Mouse (Mus musculus): ENCODE data around the gene Krt78. TPM values are rescaled to one million over a fixed set of nuclear protein-coding genes. Genes with fewer than 3 reads are reported as not detected.
"Not testable (repeated sequence)": the region's sequence is repeated elsewhere in the genome, so short reads cannot be mapped to it uniquely, and the experiment has no call there.

Gene Krt78
- total RNA-seq (2021), result under 1 TPM in 1 of 2 experiments, not detected in 1; 0.09 TPM

DNA sequence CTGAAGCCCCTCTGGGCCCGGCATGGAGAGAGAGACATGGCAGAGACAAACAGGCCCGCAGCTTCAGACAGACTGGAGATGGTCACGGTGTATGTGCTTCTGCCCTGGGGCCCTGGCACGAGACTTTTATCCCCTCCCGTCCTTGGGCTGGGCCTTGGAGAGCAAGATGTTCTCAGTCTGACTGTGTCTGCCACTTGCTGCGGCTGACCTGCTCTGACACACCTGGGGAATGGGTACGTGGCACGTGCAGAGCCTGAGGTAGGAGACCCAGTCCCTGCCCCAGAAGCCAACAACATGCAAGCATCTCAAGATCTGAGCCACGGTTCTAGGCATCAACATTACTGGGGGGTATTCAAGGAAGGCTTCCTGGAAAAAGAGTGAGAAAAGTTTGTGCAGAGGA lies at the start of gene Krt78:
Krt78 (minus strand) TSS at position 101 of the 400 bp plus-strand sequence.
- intact Hi-C loops (cut with DNase I), result no loop called here

DNA sequence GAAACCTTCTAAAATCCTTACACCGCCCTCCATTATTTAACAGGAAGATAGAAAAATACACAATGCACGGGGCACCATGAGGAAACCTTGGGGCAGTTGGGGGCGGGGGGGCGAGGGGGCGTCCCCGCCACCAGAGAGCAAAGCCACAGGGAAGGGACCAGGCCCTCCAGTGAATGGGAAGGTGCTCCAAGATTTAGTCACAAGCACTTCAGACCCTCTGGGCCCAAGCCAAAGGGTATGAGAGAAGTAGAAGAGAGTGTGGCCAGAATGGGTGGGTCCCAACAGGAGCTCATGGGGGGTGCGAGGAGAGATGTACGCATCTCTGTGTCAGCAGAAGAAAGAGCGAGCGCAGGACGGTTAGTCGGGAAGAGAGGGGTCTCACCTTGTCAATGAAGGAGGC lies 49.4 kb upstream of the Krt78 start:
- intact Hi-C loops (cut with DNase I), result no loop called here
- no peak for DNase-seq (ENCODE audit: extremely low spot score in 1 of 2, low spot score in 2 of 2)

More for the DNA sequence above, at the start of gene Krt78:
- DNase-seq (ENCODE audit: extremely low spot score in 1 of 2, low spot score in 2 of 2), result no peak

DNA sequence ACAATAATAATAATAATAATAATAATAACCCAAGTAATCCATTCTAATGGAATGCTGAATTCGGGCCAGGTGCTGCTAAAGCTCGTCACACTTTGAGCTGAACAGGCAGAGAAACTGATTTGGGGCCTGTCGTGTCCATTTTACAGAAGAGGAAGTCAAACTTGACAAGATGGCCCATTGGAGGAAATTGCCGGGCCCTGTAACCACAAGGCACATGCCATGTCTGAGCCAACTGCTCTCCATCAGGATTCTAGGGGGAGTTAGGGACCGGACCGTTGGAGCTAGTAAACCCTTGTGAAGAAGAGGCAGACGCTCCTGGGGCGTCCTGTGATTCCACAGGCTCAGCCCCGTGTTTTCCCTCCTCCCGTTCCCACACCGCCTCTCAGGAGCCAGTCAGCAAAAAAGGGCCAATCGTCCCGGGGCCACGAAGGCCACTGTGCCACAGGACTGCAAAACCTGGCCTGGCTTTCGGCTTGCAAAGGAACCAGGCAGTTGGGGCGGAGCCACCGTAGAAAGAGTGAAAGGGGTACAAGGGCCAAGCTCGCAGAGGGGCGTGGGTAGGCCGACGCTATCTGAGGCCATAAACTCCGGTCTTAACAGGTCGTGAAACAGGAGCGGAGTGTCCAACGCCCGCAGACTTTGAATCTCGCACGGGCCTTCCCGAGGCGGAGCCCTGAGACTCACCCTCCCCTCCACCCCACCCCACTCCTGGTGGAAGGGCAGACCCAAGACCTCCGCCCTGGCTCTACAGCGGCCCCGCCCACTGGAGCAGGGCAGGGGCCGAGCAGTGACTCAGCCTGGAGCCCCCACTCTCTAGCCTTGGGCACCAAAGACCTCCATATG lies 48.8 kb upstream of the Krt78 start:
- intact Hi-C loops (cut with DNase I), result no loop called here
- peak in 1 of 2 experiments; percentile 47 for DNase-seq (ENCODE audit: extremely low spot score in 1 of 2, low spot score in 2 of 2)

DNA sequence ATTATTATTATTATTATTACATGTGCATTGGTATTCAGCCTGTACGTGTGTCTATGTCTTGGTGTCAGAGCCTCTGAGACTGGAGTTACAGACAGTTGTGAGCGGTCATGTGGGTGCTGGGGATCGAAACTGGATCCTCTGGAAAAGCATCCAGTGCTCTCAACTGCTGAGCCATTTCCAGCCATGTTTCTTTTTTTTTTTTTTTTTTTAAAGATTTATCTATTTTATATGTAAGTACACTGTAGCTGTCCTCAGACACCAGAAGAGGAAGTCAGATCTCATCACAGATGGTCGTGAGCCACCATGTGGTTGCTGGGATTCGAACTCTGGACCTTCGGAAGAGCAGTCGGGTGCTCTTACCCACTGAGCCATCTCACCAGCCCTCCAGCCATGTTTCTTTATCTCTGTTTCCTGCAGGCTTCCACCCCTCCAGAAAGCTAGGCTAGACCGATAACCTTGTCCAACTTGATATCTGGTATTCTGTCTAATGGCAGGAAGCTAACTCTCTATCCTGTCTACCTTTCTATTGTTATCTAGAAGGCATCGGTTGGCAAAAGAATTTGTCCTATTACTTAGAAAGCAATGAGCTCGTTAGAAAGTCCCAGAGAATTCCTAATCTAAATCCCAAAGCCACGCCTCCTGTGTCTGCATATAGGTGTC lies 45.7 kb upstream of the Krt78 start:
- no peak for DNase-seq (ENCODE audit: extremely low spot score in 1 of 2, low spot score in 2 of 2)
- intact Hi-C loops (cut with DNase I), result no loop called here

DNA sequence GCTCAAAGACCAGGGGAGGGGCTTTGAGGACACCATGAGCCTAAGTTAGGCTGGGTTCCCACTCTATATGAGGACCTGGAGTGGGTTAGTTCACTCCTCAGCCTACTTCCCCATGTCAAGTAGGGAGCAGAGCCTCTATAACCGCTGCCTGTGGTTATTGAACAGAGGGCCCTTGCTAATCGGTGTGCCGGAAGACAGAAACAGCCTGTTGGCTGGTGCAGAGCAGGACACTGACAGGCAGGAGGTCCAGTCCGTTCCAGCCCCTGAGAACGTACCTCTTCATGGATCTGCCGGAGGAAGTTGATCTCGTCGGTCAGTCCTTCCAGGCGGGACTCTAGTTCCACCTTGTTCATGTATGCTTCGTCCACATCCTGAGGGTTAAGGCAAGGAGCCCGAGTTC lies 45.1 kb upstream of the Krt78 start:
- no peak for DNase-seq (ENCODE audit: extremely low spot score in 1 of 2, low spot score in 2 of 2)
- intact Hi-C loops (cut with DNase I), result no loop called here

DNA sequence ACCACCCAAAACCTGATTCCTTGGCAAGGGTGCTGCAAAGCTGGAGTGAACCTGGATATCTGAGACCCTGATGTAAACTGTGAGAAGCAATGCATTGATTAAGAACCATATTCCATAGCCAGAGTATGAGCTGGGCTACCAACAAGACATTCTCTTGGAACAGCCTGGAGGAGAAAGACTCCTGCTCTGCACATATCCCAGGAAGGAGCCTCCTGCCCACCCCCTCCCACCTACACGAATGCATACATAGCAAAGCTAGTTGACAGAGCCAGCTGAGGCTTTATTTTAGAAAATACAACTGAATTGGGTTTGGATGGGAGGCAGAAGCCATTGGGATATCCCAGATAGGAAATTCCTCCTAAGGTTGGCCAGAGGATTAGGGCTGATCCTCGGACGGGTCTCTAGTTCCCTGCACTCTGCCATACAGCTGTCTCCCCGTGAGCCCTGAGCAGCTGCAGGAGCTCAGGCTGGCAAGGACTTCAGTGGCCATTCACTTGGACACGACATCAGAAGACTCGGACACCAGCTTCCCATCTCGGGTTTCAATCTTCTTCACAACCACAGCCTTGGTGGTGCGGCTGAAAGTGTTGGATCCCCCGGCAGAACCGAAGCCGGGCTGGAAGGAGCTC lies 42.5 kb upstream of the Krt78 start:
- intact Hi-C loops (cut with DNase I); DNase-seq (ENCODE audit: extremely low spot score in 1 of 2, low spot score in 2 of 2): not testable (repeated sequence)

DNA sequence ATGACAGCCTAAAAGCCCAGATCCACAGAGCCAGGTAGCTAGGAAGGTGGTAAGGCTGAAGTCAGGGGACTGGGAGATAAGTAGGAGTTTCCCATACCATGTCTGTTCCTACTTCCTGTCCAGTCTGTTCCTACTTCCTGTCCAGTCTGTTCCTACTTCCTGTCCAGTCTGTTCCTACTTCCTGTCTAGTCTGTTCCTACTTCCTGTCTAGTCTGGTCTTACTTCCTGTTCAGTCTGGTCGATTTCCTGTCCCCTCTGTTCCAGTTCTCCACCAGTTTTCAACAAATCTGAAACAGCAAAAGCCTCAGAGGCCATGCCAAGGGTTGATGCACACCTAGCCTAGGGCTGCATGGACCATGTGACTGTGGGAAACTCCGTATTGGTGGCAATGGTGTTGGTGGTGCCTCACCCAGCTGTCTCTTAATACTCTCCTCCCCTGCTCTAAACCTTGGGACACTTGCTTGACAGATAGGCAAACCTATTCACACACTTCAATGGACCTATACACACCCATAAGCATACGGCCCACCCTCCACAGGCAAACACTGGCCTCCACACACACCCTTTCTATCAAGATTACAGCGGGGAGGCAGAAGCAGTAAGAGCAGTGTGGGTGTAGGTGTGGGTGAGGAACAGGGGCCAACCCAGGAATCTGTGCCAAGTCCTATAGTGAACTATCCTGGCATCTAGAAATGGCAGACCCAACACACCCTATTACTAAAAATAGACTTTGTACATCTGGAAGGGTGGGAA lies 41.6 kb upstream of the Krt78 start:
- no peak for DNase-seq (ENCODE audit: extremely low spot score in 1 of 2, low spot score in 2 of 2)
- intact Hi-C loops (cut with DNase I), result no loop called here

DNA sequence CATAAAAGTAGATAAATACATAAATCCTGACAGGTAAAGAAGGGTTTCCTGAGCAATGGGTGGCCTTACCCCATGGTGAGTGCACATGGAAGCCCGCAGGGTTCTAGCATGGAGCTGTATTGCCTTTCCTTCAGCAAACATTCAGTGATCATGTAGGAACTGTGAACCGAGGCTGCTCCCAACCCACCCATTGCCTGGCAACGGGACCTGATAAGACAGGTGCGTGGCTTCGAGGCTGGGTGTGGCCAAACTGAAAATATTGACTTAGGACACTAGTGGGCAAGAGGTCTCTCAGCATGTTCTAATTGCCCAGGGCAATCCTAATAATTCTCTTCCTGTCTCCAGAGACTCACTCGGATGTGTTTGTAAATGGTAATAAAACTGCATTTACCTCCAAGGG lies 40.3 kb upstream of the Krt78 start:
- intact Hi-C loops (cut with DNase I), result no loop called here
- no peak for DNase-seq (ENCODE audit: extremely low spot score in 1 of 2, low spot score in 2 of 2)

DNA sequence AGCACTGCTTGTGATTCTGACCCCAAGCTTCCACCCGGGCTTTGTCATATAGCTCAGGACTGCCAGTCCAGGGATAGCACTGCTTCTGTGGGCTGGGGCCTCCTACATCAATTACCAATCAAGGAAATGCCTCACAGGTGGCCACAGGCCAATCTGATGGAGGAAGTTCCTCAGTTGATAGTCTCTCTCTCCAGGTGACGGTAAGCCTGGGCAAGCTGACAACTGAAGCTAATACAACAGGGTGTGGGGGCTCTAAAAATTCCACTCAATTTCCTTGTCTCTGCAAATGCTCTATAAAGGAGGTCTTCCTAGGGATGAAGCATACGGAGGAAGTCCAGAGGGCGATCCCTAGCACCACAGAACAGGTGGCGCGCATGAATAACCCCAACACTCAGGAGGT lies 36.9 kb upstream of the Krt78 start:
- no peak for DNase-seq (ENCODE audit: extremely low spot score in 1 of 2, low spot score in 2 of 2)
- intact Hi-C loops (cut with DNase I), result no loop called here

DNA sequence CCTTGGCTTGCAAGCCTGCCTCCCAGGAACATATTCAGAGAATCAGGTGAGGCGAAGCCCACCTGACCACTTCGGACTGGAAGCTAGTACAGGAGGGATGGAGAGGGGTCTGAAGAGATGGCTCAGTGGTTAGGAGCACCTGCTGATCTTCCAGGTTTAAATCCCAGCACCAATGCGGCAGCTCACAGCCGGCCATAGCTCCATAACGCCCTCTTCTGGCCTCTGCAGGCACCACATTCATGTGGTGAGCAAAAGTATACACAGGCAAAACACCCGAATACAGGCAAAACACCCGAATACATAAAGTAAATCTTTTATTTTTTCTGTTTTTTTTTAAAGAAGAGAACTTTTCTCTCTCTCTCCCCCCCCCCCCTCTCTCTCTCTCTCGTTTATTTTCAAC lies 34.6 kb upstream of the Krt78 start:
- DNase-seq (ENCODE audit: extremely low spot score in 1 of 2, low spot score in 2 of 2), result no peak
- intact Hi-C loops (cut with DNase I), result loop anchor here (1.0 kb wide), 1 partner anchor 77 kb away; no protein-coding TSS in a partner anchor

DNA sequence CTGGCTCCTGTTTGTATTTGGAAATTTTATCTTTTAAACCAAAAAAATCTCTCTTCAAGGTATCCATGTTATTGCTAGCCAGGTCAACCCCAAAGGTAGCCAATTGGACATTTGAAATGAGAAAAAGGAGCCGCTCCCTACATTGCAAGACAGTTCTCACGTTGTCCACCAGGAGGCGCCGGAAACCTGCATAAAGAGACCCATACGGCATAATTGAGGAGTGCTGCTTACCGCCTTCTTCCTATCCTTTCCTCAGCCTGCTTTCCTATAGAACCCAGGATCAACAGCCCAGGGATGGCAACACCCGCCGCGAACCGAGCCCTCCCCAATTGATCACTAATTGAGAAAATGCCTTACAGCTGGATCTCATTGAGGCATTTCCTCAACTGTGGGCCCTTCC lies 34.0 kb upstream of the Krt78 start:
- intact Hi-C loops (cut with DNase I), result loop anchor here (1.0 kb wide), 1 partner anchor 77 kb away; no protein-coding TSS in a partner anchor
- DNase-seq (ENCODE audit: extremely low spot score in 1 of 2, low spot score in 2 of 2), result peak; percentile 76

DNA sequence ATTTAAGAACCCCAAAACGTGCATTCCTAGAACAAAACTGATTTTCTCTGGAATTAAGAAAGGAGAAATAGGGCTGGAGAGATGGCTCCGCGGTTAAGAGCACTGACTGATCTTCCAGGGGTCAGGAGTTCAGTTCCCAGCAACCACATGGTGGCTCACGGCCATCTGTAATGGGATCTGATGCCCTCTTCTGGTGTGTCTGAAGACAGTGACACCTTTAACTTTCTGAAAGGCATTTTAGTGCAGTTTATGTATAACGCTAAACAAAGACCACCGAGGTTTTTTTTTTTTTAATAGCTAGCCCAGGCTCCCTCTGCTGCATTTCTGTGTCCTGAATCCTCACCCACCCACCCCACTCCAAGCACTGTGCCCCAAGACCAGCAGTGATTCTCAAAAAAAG lies 30.7 kb upstream of the Krt78 start:
- DNase-seq (ENCODE audit: extremely low spot score in 1 of 2, low spot score in 2 of 2), result no peak
- intact Hi-C loops (cut with DNase I), result loop anchor here (2.0 kb wide), 1 partner anchor 646 kb away; no protein-coding TSS in a partner anchor

DNA sequence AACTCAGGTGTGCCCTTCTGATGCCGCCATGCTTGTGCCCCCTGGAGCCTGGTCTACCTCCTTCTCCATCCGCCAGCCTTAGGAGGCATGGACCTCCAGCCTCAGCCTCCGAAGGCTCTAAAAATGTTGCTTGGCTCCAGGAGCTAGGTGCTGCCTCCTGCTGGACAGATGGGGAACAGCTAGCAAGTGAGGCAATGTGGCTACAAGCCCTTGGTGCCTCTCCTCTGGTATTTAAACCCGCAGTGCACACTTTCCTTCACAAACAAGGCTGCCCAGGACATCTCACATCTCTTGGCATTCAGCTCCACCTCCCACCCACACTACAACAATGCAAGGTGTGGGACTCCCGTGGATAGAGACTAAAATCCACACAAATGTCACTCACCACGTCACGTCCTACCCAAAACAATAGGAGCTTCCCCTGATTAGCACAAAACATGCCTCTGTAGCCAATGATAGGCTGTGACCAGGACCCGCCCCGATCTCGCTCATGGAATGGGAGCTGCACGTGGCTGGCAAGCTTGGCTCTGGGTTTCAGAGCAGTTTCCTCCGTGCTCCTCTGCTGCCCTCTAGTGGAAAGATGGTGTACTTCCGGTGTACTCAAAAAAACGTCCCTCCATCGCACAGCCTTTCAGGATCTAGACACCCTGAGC lies 30.0 kb upstream of the Krt78 start:
- DNase-seq (ENCODE audit: extremely low spot score in 1 of 2, low spot score in 2 of 2), result peak; percentile 92 to 93
- intact Hi-C loops (cut with DNase I), result loop anchor here (2.0 kb wide), 1 partner anchor 645 kb away; no protein-coding TSS in a partner anchor

DNA sequence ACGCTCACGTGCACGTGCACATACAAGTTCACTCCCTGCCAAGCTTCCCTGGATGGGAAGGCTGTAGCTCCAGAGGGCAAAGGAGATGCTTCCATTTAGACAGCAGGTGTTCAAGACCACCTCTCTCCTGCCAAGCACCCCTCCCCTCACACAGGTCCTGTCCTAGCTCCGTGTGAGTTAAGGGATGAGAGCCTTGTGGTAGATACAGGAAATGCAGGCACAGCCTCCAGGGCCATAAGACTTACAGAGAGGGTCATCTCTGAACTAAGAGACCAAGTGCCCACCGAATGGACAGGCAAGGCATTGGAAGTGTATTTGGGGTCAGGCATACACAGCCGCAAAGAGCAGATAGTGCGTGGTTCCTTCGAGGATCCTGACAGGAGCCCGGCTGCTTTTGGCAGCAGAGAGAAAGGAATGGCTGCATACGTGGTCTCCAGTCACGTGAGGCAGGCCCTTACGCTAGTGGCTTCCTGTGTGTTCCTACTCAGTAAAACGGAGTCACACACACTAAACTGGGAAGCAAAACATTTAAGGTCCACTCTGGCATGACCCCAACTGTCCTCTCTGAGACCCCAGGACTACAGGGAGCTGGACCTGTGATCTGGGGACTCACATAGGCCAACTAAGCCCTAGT lies 29.3 kb upstream of the Krt78 start:
- intact Hi-C loops (cut with DNase I), result no loop called here
- DNase-seq (ENCODE audit: extremely low spot score in 1 of 2, low spot score in 2 of 2), result no peak

DNA sequence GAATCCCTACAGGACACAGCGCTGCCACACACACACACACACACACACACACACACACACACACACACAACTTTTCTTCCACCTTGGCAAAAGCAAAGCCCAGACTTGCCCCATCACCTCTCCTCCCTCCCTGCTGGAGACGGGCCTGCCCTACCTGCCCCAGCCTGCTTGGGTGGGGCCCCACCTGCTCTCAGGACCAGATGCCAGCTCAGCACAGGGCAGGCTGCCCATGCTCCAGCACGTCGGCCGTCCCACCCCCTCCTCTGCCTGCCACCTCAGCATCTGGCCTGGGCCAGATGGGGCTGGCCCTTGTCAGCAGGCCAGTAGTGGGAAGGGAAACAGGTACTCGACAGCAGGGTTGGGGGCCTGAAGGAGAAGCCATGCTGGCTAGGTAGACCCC lies 26.8 kb upstream of the Krt78 start:
- intact Hi-C loops (cut with DNase I), result no loop called here

DNA sequence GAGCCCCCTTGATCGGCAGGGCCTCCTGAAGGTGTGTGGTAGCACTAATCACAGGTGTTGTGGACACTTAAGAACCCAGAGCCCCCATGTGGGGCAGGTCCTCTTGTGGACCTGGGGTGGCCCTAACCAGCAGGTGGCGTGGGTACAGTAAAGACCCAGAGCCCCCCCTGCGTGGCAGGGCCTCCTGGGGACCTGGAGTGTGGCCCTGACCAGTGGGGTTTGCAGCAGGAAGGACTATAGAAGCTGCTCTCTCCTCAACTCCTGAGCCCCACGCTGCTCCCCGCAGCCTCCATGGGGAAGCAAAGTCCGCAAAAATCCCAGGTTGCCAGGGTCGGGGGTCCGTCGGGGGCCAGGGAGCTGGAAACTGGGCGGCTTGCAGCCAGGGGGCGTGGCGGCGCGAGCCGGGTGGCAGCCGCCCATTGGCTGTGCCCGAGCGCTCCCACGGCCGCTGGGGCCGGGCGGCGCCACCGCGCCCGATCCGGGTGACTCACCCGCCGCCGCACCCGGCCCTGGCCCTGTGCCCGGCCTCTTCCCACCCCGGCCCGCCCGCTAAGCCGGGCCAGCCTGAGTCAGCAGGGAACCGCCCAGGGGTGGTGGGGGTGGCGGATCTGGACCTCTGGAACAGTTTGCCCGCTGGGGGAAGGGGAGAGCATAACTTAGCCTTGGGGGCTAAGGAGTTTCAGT lies 23.1 kb upstream of the Krt78 start:
- intact Hi-C loops (cut with DNase I), result no loop called here
- DNase-seq (ENCODE audit: extremely low spot score in 1 of 2, low spot score in 2 of 2), result peak in 1 of 2 experiments; percentile 91

More for the DNA sequence above, 26.8 kb upstream of the Krt78 start:
- no peak for DNase-seq (ENCODE audit: extremely low spot score in 1 of 2, low spot score in 2 of 2)

DNA sequence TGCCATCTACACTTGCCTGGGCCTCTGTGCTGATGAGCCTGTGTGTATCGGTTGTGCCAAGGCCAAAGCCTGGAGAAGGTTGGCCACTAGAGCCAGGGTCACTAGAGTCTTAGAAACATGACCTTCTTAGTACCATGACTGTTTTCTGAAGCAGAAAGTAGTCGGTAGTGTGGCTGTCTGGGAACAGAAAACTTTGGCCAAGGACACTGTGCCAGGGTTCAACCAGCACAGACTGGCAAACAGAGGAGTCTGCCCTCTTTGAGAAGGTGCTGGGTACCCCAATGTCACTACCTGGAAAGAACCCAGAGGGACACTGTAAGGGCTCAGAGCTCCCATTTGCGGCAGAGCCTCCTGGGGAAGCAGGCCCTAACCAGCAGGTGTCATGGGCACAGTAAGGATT lies 22.6 kb upstream of the Krt78 start:
- intact Hi-C loops (cut with DNase I), result no loop called here

More for the DNA sequence above, 22.6 kb upstream of the Krt78 start:
- DNase-seq (ENCODE audit: extremely low spot score in 1 of 2, low spot score in 2 of 2), result no peak

Measured in left cerebral cortex, postnatal 10 days (tissue).